ENCODE assay signal across 23 mouse cellular contexts in genomic region chr9:45719997-45720396, GRCm38 (mm10).
DNase-seq lines count a peak whose midpoint lies in the region; ATAC-seq and TF ChIP-seq lines count a peak whose summit lies in the region.
"Had no signal": no experiment of that assay in that cellular context is flagged by ENCODE, and none has a peak within 500 bp of the region (broad histone marks: within the 10 kb centered on the region; RNA-seq: fewer than 3 reads in every experiment).

No protein-coding gene starts in this region.

- no peak overlapping the region for H3K4me3 ChIP-seq in hindbrain, embryonic 13.5 days
- H3K4me3 ChIP-seq in hindbrain, embryonic 12.5 days = no peak overlapping the region
- H3K4me3 ChIP-seq in midbrain, postnatal 0 days (ENCODE audit: low read depth, low read length) = no peak overlapping the region
- H3K4me3 ChIP-seq in midbrain, embryonic 16.5 days (ENCODE audit: low read depth, low read length) = no peak overlapping the region
- no peak overlapping the region for H3K4me3 ChIP-seq in neural tube, embryonic 14.5 days (ENCODE audit: low read depth, low read length)
- H3K4me3 ChIP-seq: embryonic facial prominence, embryonic 10.5 days; embryonic facial prominence, embryonic 12.5 days; forebrain, embryonic 13.5 days; forebrain, embryonic 15.5 days had no signal

- no peak overlapping the region for H3K27ac ChIP-seq in hindbrain, embryonic 13.5 days
- no peak overlapping the region for H3K27ac ChIP-seq in hindbrain, embryonic 12.5 days
- H3K27ac ChIP-seq in midbrain, postnatal 0 days (ENCODE audit: low read depth, low read length) = no peak overlapping the region
- no peak overlapping the region for H3K27ac ChIP-seq in midbrain, embryonic 16.5 days (ENCODE audit: low read length)
- H3K27ac ChIP-seq in neural tube, embryonic 14.5 days (ENCODE audit: low read depth, low read length) = no peak overlapping the region
- H3K27ac ChIP-seq: embryonic facial prominence, embryonic 10.5 days; embryonic facial prominence, embryonic 12.5 days; forebrain, embryonic 13.5 days; forebrain, embryonic 15.5 days had no signal

- ATAC-seq in hindbrain, embryonic 13.5 days (ENCODE audit: low FRiP score) = 0 out of 2 replicates have a peak, but pooled peaks have one; percentile 46
- no peak for ATAC-seq in hindbrain, embryonic 12.5 days (ENCODE audit: low FRiP score)
- ATAC-seq in midbrain, postnatal 0 days (ENCODE audit: low FRiP score) = no peak
- no peak for ATAC-seq in midbrain, embryonic 16.5 days
- ATAC-seq in neural tube, embryonic 14.5 days (ENCODE audit: low read depth) = peak; percentile 65
- ATAC-seq: activated CD4-positive, CD25-positive, alpha-beta regulatory T cell, adult 4 months; CD4-positive, CD25-positive, alpha-beta regulatory T cell, adult 4 months; forebrain, embryonic 13.5 days; forebrain, embryonic 15.5 days; Patski had no signal

- H3K4me1 ChIP-seq in hindbrain, embryonic 13.5 days (replicated peaks) = 0 out of 2 replicates have a peak, but pooled peaks cover 3% of the 10 kb centered on the region
- no peaks in the 10 kb centered on the region for H3K4me1 ChIP-seq in hindbrain, embryonic 12.5 days
- no peaks in the 10 kb centered on the region for H3K4me1 ChIP-seq in midbrain, postnatal 0 days (ENCODE audit: insufficient read depth, low read length)
- no peaks in the 10 kb centered on the region for H3K4me1 ChIP-seq in midbrain, embryonic 16.5 days (ENCODE audit: control insufficient read depth, insufficient read depth, low read length)
- no peaks in the 10 kb centered on the region for H3K4me1 ChIP-seq in neural tube, embryonic 14.5 days (ENCODE audit: control insufficient read depth, insufficient read depth, low read length)
- H3K4me1 ChIP-seq: embryonic facial prominence, embryonic 10.5 days; embryonic facial prominence, embryonic 12.5 days had no signal

- WGBS in hindbrain, embryonic 13.5 days = 63% methylated on average over 7 of the region's 7 CpGs
- 72% methylated on average over 7 of the region's 7 CpGs for WGBS in hindbrain, embryonic 12.5 days
- 62% methylated on average over 7 of the region's 7 CpGs for WGBS in midbrain, postnatal 0 days
- WGBS in midbrain, embryonic 16.5 days = 61% methylated on average over 7 of the region's 7 CpGs
- 34% methylated on average over 7 of the region's 7 CpGs for WGBS in neural tube, embryonic 14.5 days

- peak; percentile 24 for DNase-seq in midbrain, postnatal 0 days (ENCODE audit: low spot score)
- no peak for DNase-seq in layer of hippocampus, postnatal 14 days (ENCODE audit: low spot score in 2 of 2)
- DNase-seq: adrenal gland, adult 8-10 months; adrenal gland, postnatal 14 days; adrenal gland, postnatal 36 days; B cell, adult 2 months; cerebellum, adult 11-12 months; cerebellum, adult 2 months; cerebellum, adult 9-10 months; cerebellum, postnatal 10 days; cerebellum, postnatal 25 days had no signal

- no peaks in the 10 kb centered on the region for H3K9me3 ChIP-seq in hindbrain, embryonic 13.5 days
- no peaks in the 10 kb centered on the region for H3K9me3 ChIP-seq in hindbrain, embryonic 12.5 days (replicated peaks)
- no peaks in the 10 kb centered on the region for H3K9me3 ChIP-seq in midbrain, postnatal 0 days (ENCODE audit: low read length)
- H3K9me3 ChIP-seq in midbrain, embryonic 16.5 days (replicated peaks; ENCODE audit: control insufficient read depth, low read length, poor library complexity, severe bottlenecking) = no peaks in the 10 kb centered on the region
- H3K9me3 ChIP-seq in neural tube, embryonic 14.5 days (ENCODE audit: control insufficient read depth, low read length) = no peaks in the 10 kb centered on the region
- H3K9me3 ChIP-seq: embryonic facial prominence, embryonic 10.5 days; embryonic facial prominence, embryonic 12.5 days; forebrain, embryonic 13.5 days; forebrain, embryonic 15.5 days; G1E had no signal

- no peak overlapping the region for H3K9ac ChIP-seq in hindbrain, embryonic 13.5 days
- no peak overlapping the region for H3K9ac ChIP-seq in hindbrain, embryonic 12.5 days
- no peak overlapping the region for H3K9ac ChIP-seq in midbrain, postnatal 0 days (replicated peaks; ENCODE audit: low read length, poor library complexity, severe bottlenecking)
- no peak overlapping the region for H3K9ac ChIP-seq in midbrain, embryonic 16.5 days (ENCODE audit: low read depth, low read length)
- no peak overlapping the region for H3K9ac ChIP-seq in neural tube, embryonic 14.5 days (replicated peaks; ENCODE audit: low read depth, low read length)
- H3K9ac ChIP-seq: embryonic facial prominence, embryonic 12.5 days; forebrain, embryonic 13.5 days; forebrain, embryonic 15.5 days had no signal

- H3K36me3 ChIP-seq in hindbrain, embryonic 13.5 days = peaks cover 34% of the 10 kb centered on the region
- H3K36me3 ChIP-seq in hindbrain, embryonic 12.5 days = no peaks in the 10 kb centered on the region
- peaks cover 19% of the 10 kb centered on the region for H3K36me3 ChIP-seq in midbrain, postnatal 0 days (ENCODE audit: insufficient read depth, low read length)
- H3K36me3 ChIP-seq in midbrain, embryonic 16.5 days (ENCODE audit: control insufficient read depth, insufficient read depth, low read length) = 0 out of 2 replicates have a peak, but pooled peaks cover 3% of the 10 kb centered on the region
- no peaks in the 10 kb centered on the region; the same call in 1 of the 2 replicates for H3K36me3 ChIP-seq in neural tube, embryonic 14.5 days (ENCODE audit: control insufficient read depth, insufficient read depth, low read length)
- H3K36me3 ChIP-seq: embryonic facial prominence, embryonic 10.5 days; embryonic facial prominence, embryonic 12.5 days; G1E had no signal

- no peak overlapping the region for H3K4me2 ChIP-seq in hindbrain, embryonic 13.5 days
- no peak overlapping the region for H3K4me2 ChIP-seq in hindbrain, embryonic 12.5 days (replicated peaks)
- no peak overlapping the region for H3K4me2 ChIP-seq in midbrain, postnatal 0 days (ENCODE audit: low read depth, low read length, poor library complexity, severe bottlenecking)
- H3K4me2 ChIP-seq in midbrain, embryonic 16.5 days (ENCODE audit: low read length) = no peak overlapping the region
- H3K4me2 ChIP-seq in neural tube, embryonic 14.5 days (ENCODE audit: low read depth, low read length) = no peak overlapping the region
- H3K4me2 ChIP-seq: embryonic facial prominence, embryonic 12.5 days; forebrain, embryonic 13.5 days; forebrain, embryonic 15.5 days had no signal

- TF ChIP-seq CTCF in midbrain, postnatal 0 days (IDR thresholded peaks at IDR 0.05) = no peak

- H3K27me3 ChIP-seq in hindbrain, embryonic 13.5 days = no peaks in the 10 kb centered on the region
- H3K27me3 ChIP-seq in hindbrain, embryonic 12.5 days = no peaks in the 10 kb centered on the region
- no peaks in the 10 kb centered on the region for H3K27me3 ChIP-seq in midbrain, postnatal 0 days (ENCODE audit: insufficient read depth, low read length)
- H3K27me3 ChIP-seq in midbrain, embryonic 16.5 days (ENCODE audit: control insufficient read depth, insufficient read depth, low read depth, low read length) = no peaks in the 10 kb centered on the region
- no peaks in the 10 kb centered on the region for H3K27me3 ChIP-seq in neural tube, embryonic 14.5 days (ENCODE audit: control insufficient read depth, insufficient read depth, low read length)
- H3K27me3 ChIP-seq: embryonic facial prominence, embryonic 12.5 days; forebrain, embryonic 13.5 days; forebrain, embryonic 15.5 days had no signal

Comparison
In these comparisons a context has a peak if more than half of its experiments do, and no peak if none do; other contexts are left out.
1. ATAC-seq: peak in hindbrain, embryonic 13.5 days (single experiment) and neural tube, embryonic 14.5 days (single experiment); none in hindbrain, embryonic 12.5 days (single experiment), midbrain, postnatal 0 days (single experiment) and midbrain, embryonic 16.5 days (single experiment).